In genomic region chr3:105825501-105826161, GRCm38 (mm10) we compare ENCODE assay signal across 7 mouse cellular contexts. TPM values are rescaled to one million over a fixed set of nuclear protein-coding genes. Genes with fewer than 3 reads are reported as not detected.
DNase-seq lines count a peak whose midpoint lies in the region; ATAC-seq and TF ChIP-seq lines count a peak whose summit lies in the region.

No protein-coding gene starts in this region.

- H3K4me1 ChIP-seq in ES-Bruce4 (ENCODE audit: control insufficient read depth, insufficient read depth, low read length) = no peaks in the 10 kb centered on the region
- H3K4me1 ChIP-seq in heart, embryonic 14.5 days (ENCODE audit: control insufficient read depth in 2 of 2, insufficient read depth in 2 of 2, low read length in 2 of 2) = peaks cover 13 to 25% of the 10 kb centered on the region in 2 experiments
- peaks cover 2 to 11% of the 10 kb centered on the region in 2 experiments; a peak in 3 of 4 replicates for H3K4me1 ChIP-seq in liver, embryonic 14.5 days (replicated peaks; ENCODE audit: control insufficient read depth in 2 of 2, insufficient read depth in 2 of 2, low read length in 1 of 2)
- 0 out of 2 replicates have a peak, but pooled peaks cover 7% of the 10 kb centered on the region for H3K4me1 ChIP-seq in stomach, embryonic 15.5 days

- H3K27me3 ChIP-seq in ES-Bruce4 (ENCODE audit: control insufficient read depth, insufficient read depth, low read length, poor library complexity, severe bottlenecking) = no peaks in the 10 kb centered on the region
- H3K27me3 ChIP-seq in heart, embryonic 14.5 days (ENCODE audit: control insufficient read depth, insufficient read depth, low read length) = peaks cover 27% of the 10 kb centered on the region
- H3K27me3 ChIP-seq in liver, embryonic 14.5 days (ENCODE audit: control insufficient read depth, insufficient read depth, low read length) = no peaks in the 10 kb centered on the region
- no peaks in the 10 kb centered on the region for H3K27me3 ChIP-seq in stomach, embryonic 15.5 days (replicated peaks)

- peak; percentile 69; the same call in 1 of the 2 replicates for ATAC-seq in heart, embryonic 14.5 days (ENCODE audit: insufficient number of reproducible peaks, insufficient read depth, low FRiP score, low read depth)
- peak; percentile 28; the same call in 1 of the 2 replicates for ATAC-seq in liver, embryonic 14.5 days (ENCODE audit: insufficient read depth)
- peak; percentile 58; the same call in 1 of the 2 replicates for ATAC-seq in stomach, embryonic 15.5 days (ENCODE audit: insufficient read depth, low FRiP score, low read depth)

- no peak for TF ChIP-seq CTCF in ES-Bruce4 (IDR thresholded peaks at IDR 0.05; ENCODE audit: low read depth, low read length)
- no peak for TF ChIP-seq CTCF in liver, embryonic 14.5 days (IDR thresholded peaks at IDR 0.05; ENCODE audit: low read depth)

- TF ChIP-seq POLR2A in ES-Bruce4 (IDR thresholded peaks at IDR 0.05; ENCODE audit: insufficient read depth, low read length) = no peak

- H3K9ac ChIP-seq in ES-Bruce4 (ENCODE audit: low read depth, poor library complexity, severe bottlenecking) = no peak overlapping the region
- H3K9ac ChIP-seq in heart, embryonic 14.5 days (ENCODE audit: low read length) = no peak overlapping the region
- no peak overlapping the region for H3K9ac ChIP-seq in liver, embryonic 14.5 days (replicated peaks)
- H3K9ac ChIP-seq in stomach, embryonic 15.5 days = no peak overlapping the region

- no peaks in the 10 kb centered on the region for H3K9me3 ChIP-seq in ES-Bruce4 (replicated peaks; ENCODE audit: control insufficient read depth, insufficient read depth, low read length, poor library complexity, severe bottlenecking)
- no peaks in the 10 kb centered on the region for H3K9me3 ChIP-seq in heart, embryonic 14.5 days (ENCODE audit: control insufficient read depth, low read length)
- no peaks in the 10 kb centered on the region for H3K9me3 ChIP-seq in liver, embryonic 14.5 days (ENCODE audit: control insufficient read depth, low read length)
- H3K9me3 ChIP-seq in stomach, embryonic 15.5 days = no peaks in the 10 kb centered on the region

- H3K4me2 ChIP-seq in heart, embryonic 14.5 days (ENCODE audit: low read length) = peak overlapping the region; percentile 16; the same call in 1 of the 2 replicates
- no peak overlapping the region for H3K4me2 ChIP-seq in liver, embryonic 14.5 days (ENCODE audit: low read depth)
- H3K4me2 ChIP-seq in stomach, embryonic 15.5 days = no peak overlapping the region

- H3K36me3 ChIP-seq in ES-Bruce4 (ENCODE audit: control insufficient read depth, insufficient read depth, low read length, poor library complexity, severe bottlenecking) = no peaks in the 10 kb centered on the region
- no peaks in the 10 kb centered on the region for H3K36me3 ChIP-seq in heart, embryonic 14.5 days (ENCODE audit: control insufficient read depth, insufficient read depth, low read length)
- no peaks in the 10 kb centered on the region for H3K36me3 ChIP-seq in liver, embryonic 14.5 days (replicated peaks; ENCODE audit: control insufficient read depth, insufficient read depth, low read depth)
- H3K36me3 ChIP-seq in stomach, embryonic 15.5 days = no peaks in the 10 kb centered on the region

- H3K4me3 ChIP-seq in ES-Bruce4 (ENCODE audit: low read depth, low read length) = no peak overlapping the region
- no peak overlapping the region for H3K4me3 ChIP-seq in heart, embryonic 14.5 days (ENCODE audit: control insufficient read depth in 1 of 2, insufficient read depth in 1 of 2, low read depth in 1 of 2, low read length in 2 of 2)
- H3K4me3 ChIP-seq in liver, embryonic 14.5 days (ENCODE audit: insufficient read depth in 1 of 2, low read depth in 2 of 2, low read length in 2 of 2) = no peak overlapping the region
- H3K4me3 ChIP-seq in stomach, embryonic 15.5 days (replicated peaks) = no peak overlapping the region

- DNase-seq in adrenal gland, adult 8-10 months = peak; percentile 55
- no peak for DNase-seq in liver, embryonic 14.5 days (ENCODE audit: low read depth in 3 of 3, low spot score in 3 of 3)
- DNase-seq in cerebellum, postnatal 14 days = no peak
- DNase-seq in c-Kit-positive CD71-positive TER-119-positive erythroid progenitor cells, embryonic 14.5 days (ENCODE audit: low spot score) = no peak

- H3K27ac ChIP-seq in ES-Bruce4 (ENCODE audit: insufficient read depth, low read length) = no peak overlapping the region
- peak overlapping the region in 1 of 2 experiments; percentile 50; a peak in 2 of 4 replicates for H3K27ac ChIP-seq in heart, embryonic 14.5 days (replicated peaks in 1 of 2; ENCODE audit: control insufficient read depth in 1 of 2, insufficient read depth in 1 of 2, low read depth in 2 of 2, low read length in 2 of 2)
- no peak overlapping the region for H3K27ac ChIP-seq in liver, embryonic 14.5 days
- H3K27ac ChIP-seq in stomach, embryonic 15.5 days = no peak overlapping the region

- WGBS in heart, embryonic 14.5 days = 21% methylated on average over 7 of the region's 7 CpGs
- 32% methylated on average over 7 of the region's 7 CpGs for WGBS in liver, embryonic 14.5 days (ENCODE audit: insufficient replicate concordance)
- WGBS in stomach, embryonic 15.5 days = 52% methylated on average over 7 of the region's 7 CpGs

- 0 out of 2 replicates have a peak, but pooled peaks have one; percentile 43 for TF ChIP-seq EP300 in ES-Bruce4 (IDR thresholded peaks at IDR 0.05; ENCODE audit: insufficient read depth, low read depth, low read length)
- no peak for TF ChIP-seq EP300 in liver, embryonic 14.5 days (IDR thresholded peaks at IDR 0.05; ENCODE audit: low read depth)

RNA-seq across cellular contexts. Expression of gene Rap1a, which starts 24.5 kb away (rescaled TPM):
- 87.7 and 88.6 TPM in 2 replicates for polyA plus RNA-seq in ES-Bruce4 (2011; ENCODE audit: insufficient read depth, insufficient read length, low read depth, missing spikeins)
- 100 to 1,000 TPM; 154 to 188 (median 179) TPM for total RNA-seq in adrenal gland, adult 8-10 months (2022)
- 66.9 and 77.3 TPM in 2 replicates for polyA plus RNA-seq in heart, embryonic 14.5 days (2014; fragmentation: Nextera tagmentation; extraction: Ambion mirVana)
- 20.5 and 37.4 TPM in 2 replicates for polyA plus RNA-seq in liver, embryonic 14.5 days (2012; rRNA removed)
- 81.3 and 86.2 TPM in 2 replicates for polyA plus RNA-seq in liver, embryonic 14.5 days (2014; fragmentation: Nextera tagmentation; extraction: Ambion mirVana)
- polyA plus RNA-seq in stomach, embryonic 15.5 days (2015; fragmentation: Nextera tagmentation; extraction: Ambion mirVana) = 141 and 146 TPM in 2 replicates

RNA-seq across cellular contexts. Expression of gene Adora3, which starts 45.0 kb away (rescaled TPM):
- polyA plus RNA-seq in ES-Bruce4 (2011; ENCODE audit: insufficient read depth, insufficient read length, low read depth, missing spikeins) = 0.45 TPM in 1 of 2 replicates, not detected in the other
- total RNA-seq in adrenal gland, adult 8-10 months (2022) = under 1 TPM in 2 of 4 experiments, not detected in 2; 0.27 to 0.46 TPM
- polyA plus RNA-seq in heart, embryonic 14.5 days (2014; fragmentation: Nextera tagmentation; extraction: Ambion mirVana) = not detected in 2 replicates
- 0.34 and 0.49 TPM in 2 replicates for polyA plus RNA-seq in liver, embryonic 14.5 days (2012; rRNA removed)
- polyA plus RNA-seq in liver, embryonic 14.5 days (2014; fragmentation: Nextera tagmentation; extraction: Ambion mirVana) = 0.47 and 0.49 TPM in 2 replicates
- polyA plus RNA-seq in stomach, embryonic 15.5 days (2015; fragmentation: Nextera tagmentation; extraction: Ambion mirVana) = 0.71 and 0.82 TPM in 2 replicates

RNA-seq across cellular contexts. Expression of gene Tmigd3, which starts 45.1 kb away (rescaled TPM):
- polyA plus RNA-seq in ES-Bruce4 (2011; ENCODE audit: insufficient read depth, insufficient read length, low read depth, missing spikeins) = not detected in 2 replicates
- not detected for total RNA-seq in adrenal gland, adult 8-10 months (2022)
- 0.26 and 0.41 TPM in 2 replicates for polyA plus RNA-seq in heart, embryonic 14.5 days (2014; fragmentation: Nextera tagmentation; extraction: Ambion mirVana)
- polyA plus RNA-seq in liver, embryonic 14.5 days (2012; rRNA removed) = 0.08 and 0.11 TPM in 2 replicates
- polyA plus RNA-seq in liver, embryonic 14.5 days (2014; fragmentation: Nextera tagmentation; extraction: Ambion mirVana) = 0.09 and 0.34 TPM in 2 replicates
- 0.45 and 0.46 TPM in 2 replicates for polyA plus RNA-seq in stomach, embryonic 15.5 days (2015; fragmentation: Nextera tagmentation; extraction: Ambion mirVana)
